ENCODE assay signal across 1 mouse cellular context in genomic region chr2:27469292-27469990, GRCm38 (mm10).
A peak's percentile ranks its signal among the peaks of the same experiment; 100 is the strongest.
TF ChIP-seq lines count a peak whose summit lies in the region.

No protein-coding gene starts in this region.

TF ChIP-seq in CH12.LX, 34 proteins besides CTCF, POLR2A, EP300 and RAD21 (continued from another document):
- TF ChIP-seq KAT2A (IDR thresholded peaks at IDR 0.05; ENCODE audit: insufficient replicate concordance, low read length) (no peak), ZC3H11A (IDR thresholded peaks at IDR 0.05; ENCODE audit: low read depth, low read length) (no peak), UBTF (IDR thresholded peaks at IDR 0.05; ENCODE audit: low read depth, low read length) (peak; percentile 64; the same call in 1 of the 2 replicates), MXI1 (IDR thresholded peaks at IDR 0.05; ENCODE audit: low read depth, low read length) (no peak), SIN3A (IDR thresholded peaks at IDR 0.05; ENCODE audit: low read length) (peak; percentile 83; the same call in 1 of the 2 replicates), ETS1 (conservative IDR thresholded peaks at IDR 0.05; ENCODE audit: low read depth, low read length) (peak; percentile 92), IRF4 (IDR thresholded peaks at IDR 0.05; ENCODE audit: low read depth, low read length) (peak; percentile 100), ELF1 (IDR thresholded peaks at IDR 0.05; ENCODE audit: low read depth, low read length) (no peak), MAZ (IDR thresholded peaks at IDR 0.05; ENCODE audit: low read depth, low read length) (no peak), BHLHE40 (IDR thresholded peaks at IDR 0.05; ENCODE audit: low read depth, low read length) (peak; percentile 94), CHD2 (IDR thresholded peaks at IDR 0.05; ENCODE audit: low read length) (peak; percentile 75), PAX5 (IDR thresholded peaks at IDR 0.05; ENCODE audit: low read length) (no peak), NELFE (IDR thresholded peaks at IDR 0.05; ENCODE audit: low read depth, low read length) (no peak), MYC (IDR thresholded peaks at IDR 0.05; ENCODE audit: low read depth, low read length) (no peak), JUN (IDR thresholded peaks at IDR 0.05; ENCODE audit: insufficient read depth, low read depth, low read length) (no peak), TCF12 (IDR thresholded peaks at IDR 0.05; ENCODE audit: low read depth, low read length) (peak; percentile 98), JUND (conservative IDR thresholded peaks at IDR 0.05; ENCODE audit: low read depth, low read length) (no peak), MAFK (IDR thresholded peaks at IDR 0.05; ENCODE audit: insufficient replicate concordance, low read length) (peak; percentile 88), MEF2A (IDR thresholded peaks at IDR 0.05; ENCODE audit: borderline replicate concordance, low read depth, low read length) (peak; percentile 97), CHD1 (IDR thresholded peaks at IDR 0.05; ENCODE audit: low read depth, low read length) (no peak), HCFC1 (IDR thresholded peaks at IDR 0.05; ENCODE audit: low read depth, low read length) (peak; percentile 38), ZNF384 (IDR thresholded peaks at IDR 0.05; ENCODE audit: low read depth, low read length) (no peak)
